Mouse (Mus musculus) ovary, adult 18-20 months (tissue): ENCODE data around the gene Usp46.

Source experiments
- DNase-seq: peaks from one replicate; pipeline ENCODE4 v3.0.0; 2022; ENCODE audit warnings: low spot score, mixed read lengths

Usp46 gene

DNA sequence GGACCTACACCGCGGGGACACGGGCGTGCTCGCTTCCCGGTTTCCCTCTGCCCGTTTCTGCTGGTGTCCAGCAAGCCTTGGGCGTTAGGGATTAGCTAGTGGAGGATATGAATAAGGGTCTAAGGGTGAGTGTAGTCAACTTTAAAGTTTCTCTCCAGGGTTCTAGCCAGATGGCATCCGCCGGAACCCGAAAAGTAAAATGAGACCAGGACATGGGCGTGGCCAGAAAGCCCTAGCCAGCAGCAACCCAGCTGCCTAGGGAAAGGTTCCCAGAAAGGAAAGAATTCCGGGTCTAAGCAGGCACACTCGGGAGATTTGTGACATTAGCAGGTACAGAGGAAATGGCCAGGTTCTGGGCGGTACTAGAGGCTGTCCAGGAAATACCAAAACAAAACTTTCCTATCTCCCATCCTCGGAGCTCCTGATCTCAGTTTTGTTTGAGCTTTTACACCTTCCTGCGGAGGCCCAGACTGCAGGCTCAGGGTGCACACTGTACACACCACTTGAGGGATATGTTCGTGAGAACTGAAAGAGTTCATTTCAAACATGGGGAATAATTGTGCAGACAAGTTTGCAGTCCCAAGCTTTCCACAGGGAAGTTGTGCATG, 587 bp upstream of the Usp46 start:
- peak; percentile 69 for DNase-seq

DNA sequence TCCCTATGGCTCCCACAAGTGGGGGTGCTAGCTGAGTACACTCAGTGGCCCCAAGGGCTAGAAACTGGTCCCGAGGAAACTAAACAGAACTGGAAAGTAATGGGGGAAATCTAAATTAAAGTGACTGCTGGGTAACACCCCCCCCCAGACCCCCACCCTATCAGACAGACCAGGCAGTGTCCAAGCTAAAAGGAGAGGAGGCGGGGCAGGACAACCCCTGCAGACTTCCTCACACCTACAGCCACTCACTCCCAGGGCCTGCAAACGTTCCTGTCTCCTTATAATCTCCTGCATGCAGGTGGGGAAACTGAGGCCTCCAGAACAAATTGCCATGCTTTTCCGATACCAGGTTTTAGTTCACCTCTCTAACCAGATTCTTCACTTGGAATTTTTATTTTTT, 885 bp downstream of the Usp46 start:
- DNase-seq, result no peak

DNA sequence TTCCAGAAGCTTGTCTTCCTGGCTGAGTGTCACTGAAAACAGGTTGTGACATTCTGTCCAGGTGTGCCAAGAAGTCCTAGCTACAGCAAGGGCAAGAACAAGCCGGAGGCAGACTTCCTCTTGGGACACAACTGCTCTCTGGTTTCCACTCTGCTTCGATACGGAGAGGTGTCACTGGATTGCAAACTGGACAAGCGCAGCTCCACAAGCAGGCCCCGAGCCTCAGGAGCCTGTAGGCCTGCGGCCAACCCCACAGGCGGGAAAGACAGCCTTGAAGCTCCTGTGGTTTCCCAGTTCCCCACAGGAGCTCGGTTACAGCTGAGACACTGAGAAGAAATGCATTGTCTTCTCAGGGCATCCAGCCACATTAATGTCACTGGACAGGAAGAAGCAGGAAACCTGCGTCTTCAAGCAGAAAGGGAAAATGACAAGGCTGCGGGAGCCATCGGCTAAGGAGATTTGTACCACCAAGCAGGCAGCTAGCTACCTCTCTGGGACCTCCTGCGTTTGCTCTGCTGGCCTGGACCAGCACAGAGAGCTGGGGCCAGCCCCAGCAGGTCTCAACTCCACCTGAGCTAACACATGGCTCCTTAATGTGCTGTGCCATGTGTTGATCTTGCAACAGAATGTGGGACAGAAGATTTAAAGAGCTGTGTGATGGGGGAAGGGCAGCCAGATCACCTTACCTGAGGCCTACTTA, 1.7 kb downstream of the Usp46 start:
- no peak for DNase-seq

DNA sequence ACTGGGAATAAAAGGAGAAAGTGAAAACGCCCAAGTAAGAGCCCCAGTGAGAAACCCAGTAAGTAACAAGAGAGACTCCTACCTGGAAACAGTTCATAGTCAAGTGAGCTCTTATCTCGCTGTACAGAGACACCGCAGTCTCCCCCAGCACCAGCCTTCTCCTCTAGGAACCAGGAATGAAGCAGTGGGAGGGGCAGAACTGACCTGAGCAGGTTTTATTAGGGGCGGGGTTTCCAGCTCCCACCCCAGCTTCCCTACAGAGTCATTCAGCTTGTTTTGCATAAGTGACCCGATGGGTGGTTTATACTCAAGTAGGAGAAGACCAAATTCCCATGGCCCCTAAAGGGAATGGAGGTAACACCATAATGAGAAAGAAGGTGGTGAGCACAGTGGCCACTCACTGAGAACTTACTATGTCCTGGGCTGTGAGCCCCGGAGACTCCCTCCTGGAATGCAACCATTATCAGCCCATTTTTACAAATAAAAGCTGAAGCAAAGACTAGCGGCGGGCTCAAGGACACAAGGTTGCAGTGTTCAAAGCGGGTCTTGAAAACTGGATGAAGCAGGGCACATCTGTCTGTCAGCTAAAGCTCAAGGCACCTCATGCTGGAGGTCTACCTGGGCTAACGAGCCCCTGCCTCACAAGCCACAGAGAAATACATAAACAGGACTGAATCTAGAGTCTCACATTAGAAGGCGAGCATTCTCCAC, 2.5 kb downstream of the Usp46 start:
- DNase-seq, result no peak

DNA sequence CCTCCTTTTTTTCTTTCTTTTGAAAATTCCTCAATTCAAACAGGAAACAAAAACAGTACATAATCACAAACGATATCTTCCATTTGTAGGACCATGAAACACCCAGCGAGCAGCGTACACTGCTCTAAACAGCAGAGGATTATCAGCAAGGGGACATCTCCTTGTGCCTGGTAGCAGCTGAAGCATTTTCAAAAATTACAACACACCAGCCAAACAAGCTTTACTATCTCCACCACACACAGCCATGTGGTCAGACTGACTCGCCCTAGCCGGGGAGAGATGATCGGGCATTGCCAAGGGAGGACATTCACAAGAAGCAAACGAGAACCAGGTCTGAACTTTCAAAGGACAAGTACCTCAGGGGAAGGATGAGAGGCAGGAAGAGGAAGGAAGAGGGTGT, 3.4 kb downstream of the Usp46 start:
- DNase-seq, result no peak

DNA sequence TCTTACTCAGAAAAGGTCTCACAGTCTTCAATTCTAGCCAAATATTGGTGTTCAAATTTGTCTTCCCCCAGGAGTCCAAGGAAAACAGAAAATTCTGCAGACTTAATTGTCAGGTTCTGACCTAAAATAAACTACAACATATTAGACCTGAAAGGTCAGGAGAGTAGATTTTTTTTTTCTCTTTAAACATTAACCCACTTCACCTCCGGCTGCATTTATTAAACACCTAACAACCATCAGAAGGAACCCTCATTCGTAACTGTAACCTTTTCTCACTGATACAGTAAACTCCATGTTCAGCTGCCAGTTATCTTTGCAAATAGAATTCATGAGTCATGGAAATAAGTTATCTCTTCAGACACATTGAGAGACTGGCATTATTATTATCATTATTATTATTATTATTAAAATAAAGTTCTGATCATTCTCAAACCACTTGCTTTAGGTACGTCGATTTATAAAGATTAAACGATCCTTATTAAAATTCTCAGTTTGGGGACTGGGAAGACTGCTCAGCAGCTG, 4.9 kb downstream of the Usp46 start:
- DNase-seq, result no peak

DNA sequence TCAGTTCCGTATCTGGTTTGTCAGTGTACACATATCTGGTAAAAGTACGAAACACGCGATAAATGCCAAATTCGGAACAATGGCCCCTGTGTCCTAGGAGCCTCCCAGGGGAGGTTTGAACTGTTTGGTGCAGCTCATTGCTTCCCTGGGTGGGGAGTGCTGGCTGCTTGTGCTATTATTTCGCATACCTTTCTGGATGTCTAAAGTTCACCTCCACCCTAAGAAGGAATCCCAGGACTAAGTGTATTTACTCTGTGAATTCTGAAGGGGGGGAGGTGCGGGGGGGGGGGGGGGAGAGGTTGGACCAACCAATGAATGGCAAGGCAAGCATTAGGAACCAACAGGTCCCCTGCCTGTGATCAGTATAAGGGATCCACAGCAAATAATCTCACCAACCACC, 6.0 kb downstream of the Usp46 start:
- DNase-seq, result no peak

DNA sequence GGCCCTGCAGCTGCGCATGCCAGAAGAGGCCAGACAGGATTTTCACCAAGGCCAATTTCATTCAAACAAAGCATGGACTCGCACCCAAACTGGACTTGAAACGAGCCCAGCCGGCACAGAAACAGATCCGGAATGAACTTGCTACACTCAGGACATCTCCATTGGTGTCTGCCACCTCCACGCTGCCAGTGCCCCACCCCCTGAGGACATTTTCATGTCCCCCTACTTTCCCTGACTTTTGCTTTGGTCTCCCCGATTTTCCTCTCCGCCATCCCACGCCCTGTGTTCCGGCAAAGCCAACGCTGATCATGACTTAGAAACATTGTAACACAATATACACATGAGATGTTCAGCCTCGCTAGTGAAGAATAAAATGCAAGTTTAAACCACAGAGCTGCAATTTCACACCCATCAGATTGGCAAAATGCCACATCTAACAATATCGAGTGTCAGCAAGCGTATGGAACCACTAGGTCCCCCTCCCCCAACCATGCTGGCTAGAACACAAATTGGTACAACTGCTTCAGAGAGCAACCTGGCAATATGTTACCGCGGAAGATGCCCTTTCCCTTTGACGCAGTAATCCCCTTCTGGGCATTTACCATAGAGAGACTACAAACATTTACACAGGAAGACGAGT, 6.7 kb downstream of the Usp46 start:
- DNase-seq, result no peak

DNA sequence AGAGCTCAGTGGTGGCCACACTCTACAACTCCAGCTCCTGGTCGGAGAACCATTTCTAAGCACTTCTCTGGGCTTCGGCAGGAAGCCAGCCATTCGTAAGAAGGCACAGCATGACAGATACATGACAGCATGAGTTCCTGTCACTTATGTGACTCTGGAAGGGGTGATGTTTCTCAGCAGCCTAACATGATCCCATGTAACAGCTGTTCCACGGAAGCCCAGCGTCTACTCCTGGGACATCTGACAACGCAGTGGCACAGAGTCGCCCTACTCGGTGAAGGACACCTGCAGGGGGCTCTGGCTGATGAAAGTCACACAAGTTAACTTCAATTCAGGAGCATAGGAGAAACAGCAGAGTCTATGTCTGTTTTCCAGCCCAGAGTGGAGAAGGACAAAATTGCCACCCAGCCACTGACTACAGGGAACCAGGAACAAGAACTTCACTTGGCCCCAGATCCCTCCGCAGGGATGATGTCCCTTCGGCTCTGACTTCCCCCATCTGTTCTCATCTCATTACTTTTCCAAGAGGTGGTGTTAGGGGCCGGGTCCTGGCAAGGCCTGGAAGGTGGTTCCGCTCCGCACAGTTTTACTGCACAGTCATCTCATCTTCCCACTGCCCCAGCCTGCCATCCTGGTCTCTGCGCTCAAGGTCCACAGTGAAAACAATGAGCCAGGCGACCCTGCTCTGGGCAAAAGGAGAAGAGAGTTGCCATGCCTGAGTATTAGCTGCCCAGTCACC, 15.9 kb downstream of the Usp46 start:
- DNase-seq, result no peak

DNA sequence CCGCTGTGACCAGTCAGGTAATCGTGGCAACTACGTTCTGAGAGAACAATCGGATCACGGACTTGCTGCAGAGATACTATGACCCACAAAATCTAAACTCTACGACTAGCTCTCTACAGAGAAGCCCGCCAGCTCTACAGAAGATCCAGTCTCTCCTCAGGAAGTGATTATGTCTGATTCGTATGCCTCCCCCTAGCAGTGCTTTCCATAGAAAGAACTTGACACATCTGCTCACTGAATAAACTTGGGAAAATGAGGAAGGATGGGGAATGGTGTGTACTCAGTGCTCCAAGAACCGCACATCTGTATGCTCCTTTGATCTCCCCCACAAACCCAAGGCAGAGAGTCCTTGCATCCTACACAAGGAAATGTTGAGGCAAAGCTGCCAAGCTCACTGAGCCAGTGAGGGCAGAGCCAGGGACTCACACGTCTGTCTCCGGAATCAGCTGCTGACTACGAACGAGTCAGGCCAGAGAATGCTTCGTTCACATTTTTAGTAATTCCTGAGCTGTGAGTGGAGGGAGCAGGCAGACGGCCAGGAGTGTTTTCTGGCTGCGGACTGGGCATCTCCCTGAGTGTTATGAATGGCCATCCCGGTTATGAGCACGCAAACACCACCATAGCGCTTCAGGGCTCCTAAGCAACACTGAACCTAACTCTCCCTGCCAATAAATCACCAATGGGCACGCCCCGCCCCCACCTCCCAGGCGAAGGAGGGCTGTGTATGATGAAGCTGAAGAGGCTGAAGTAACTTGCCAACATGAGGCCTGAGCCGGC, 16.6 kb downstream of the Usp46 start:
- no peak for DNase-seq

DNA sequence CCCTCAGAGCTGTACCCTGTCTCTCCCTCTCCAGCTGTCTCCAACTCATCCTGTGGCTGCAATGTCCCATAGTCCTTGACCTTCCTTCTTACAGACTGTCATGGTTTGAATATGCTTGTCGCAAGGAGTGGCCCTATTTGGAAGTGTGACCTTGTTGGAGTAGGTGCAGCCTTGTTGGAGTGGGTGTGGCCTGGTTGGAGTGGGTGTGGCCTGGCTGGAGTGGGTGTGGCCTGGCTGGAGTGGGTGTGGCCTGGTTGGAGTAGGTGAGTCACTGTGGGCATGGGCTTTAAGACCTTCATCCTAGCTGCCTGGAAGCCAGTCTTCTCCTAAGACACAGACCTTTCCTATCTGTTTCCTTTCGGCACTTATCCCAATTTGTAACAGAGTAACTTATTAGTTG, 17.3 kb downstream of the Usp46 start:
- no peak for DNase-seq

DNA sequence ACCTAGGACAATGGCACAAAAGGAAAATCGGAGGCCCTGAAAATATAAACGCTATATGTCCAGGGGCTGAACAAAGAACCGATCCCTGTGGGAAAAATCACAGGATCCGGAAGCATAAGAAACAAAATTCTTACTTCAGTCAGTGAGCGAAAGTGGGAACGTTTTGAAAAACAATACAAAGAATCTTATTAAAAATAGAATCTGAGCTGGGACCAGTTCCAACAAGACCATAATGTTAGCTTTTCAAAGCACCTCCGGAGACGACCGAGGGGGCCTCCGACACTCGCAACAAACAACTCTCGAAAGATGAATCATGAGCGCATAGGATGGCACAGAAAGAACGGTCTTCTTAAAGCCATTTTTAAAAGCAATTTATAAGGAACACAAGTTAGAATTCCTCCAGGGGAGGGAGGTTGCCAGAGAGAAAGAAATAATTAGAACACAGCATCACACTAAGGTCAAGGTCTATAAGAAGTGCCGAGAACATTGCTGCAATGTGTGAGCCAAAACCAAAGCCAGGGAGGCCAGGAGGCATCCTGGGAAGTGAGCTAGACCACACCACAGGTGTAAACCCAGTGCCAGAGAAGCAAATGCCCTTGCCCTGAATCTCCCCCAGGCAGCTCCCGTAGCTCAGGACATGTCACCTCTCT, 19.3 kb downstream of the Usp46 start:
- DNase-seq, result no peak

DNA sequence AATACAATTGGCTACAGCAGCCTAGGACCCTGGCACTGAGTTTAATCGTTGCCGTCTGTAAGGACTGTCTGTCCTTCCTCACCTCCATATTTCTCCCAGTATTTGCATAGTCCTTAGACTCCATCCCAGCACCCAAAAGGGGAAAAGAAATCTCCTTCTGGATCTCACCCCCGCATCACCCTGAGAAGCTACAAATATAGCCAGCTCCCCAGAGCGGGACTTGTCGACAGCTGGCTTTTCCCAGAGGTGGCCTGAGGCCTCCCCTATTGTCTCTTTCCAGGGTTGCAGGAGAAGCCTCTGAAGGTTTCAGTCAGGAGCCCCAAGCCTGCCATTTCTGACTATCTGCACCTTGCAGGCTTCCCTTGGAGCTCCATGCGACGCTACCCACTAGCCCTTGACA, 23.6 kb downstream of the Usp46 start:
- no peak for DNase-seq

DNA sequence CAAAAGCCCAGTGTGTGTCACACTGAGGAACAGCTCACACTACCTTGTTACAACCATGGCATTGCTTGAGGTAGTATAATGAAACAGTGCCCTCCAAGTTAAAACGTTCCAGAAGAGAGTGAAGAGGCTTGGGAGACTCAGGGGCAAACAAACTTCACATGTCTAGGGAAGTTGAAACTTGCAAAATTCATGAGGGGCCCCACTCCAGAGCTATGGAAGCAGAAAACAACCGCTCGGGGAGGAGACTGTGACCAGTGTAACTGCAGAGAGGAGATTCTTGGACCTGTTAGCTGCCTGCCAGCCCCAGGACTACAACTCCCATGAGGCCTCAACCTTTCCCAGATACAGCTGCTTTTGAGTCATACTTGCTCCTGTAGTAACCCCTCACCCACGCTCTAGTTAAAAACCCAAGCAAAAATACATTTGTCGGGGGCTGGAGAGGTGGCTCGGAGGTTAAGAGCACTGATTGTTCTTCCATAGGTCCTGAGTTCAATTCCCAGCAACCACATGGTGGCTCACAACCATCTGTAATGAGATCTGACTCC, 25.4 kb downstream of the Usp46 start:
- DNase-seq, result no peak

DNA sequence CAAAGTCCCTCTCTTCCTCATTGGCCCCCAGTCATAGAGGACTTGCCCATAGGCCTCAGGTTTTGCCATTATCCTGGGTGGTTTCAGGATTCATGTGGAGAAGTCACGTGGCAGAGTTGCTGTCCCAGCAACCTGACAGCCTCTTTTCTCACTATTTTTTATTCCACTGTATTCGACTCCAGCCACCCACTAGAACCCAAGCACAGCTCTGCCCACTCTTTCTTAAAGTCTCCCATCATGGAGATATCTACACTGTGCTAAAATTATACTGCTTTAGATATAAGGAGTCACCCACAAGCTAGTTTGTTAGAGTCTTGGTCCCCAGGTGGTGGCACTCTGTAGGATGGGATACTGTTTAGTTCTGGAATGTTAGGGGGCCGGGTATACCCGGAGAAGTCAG, 27.7 kb downstream of the Usp46 start:
- DNase-seq, result no peak

DNA sequence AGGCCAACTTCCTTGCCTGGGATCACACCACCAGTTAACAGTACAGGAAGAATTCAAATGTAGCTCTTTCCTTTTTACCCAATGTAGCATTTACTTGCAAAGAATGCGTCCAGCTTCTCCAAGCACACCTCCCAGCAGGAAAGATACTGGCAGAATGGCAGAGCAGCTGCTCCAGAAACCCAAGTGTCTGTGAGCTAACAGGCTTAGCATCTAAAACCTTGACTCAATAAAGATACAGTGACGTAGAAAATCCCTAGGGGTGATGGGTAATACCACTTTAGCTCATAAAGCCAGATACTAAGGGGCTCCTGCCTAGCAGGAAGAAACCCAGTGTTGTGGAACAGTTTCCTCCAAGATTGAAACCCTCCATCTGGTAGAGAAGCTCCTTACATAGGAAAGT, 32.8 kb downstream of the Usp46 start:
- DNase-seq, result no peak

DNA sequence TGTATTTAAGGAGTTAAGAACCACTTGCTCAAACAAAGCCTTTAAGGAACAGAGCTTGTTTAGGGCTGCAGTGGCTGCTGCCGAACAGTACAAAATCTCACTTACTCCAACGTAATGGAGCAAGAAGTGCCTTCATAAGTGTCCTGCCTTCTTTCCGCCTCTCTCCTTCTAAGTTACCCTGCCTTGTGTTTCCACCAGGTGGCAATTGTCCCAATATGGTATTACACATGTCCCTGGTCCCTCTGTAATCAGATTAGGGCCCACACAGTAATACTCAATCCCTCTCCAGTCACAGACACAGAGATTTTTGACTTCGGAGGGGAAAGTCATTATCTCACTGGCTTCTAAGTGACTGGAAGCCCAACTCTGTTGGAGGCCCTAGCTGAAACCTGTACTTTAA, 34.1 kb downstream of the Usp46 start:
- no peak for DNase-seq

DNA sequence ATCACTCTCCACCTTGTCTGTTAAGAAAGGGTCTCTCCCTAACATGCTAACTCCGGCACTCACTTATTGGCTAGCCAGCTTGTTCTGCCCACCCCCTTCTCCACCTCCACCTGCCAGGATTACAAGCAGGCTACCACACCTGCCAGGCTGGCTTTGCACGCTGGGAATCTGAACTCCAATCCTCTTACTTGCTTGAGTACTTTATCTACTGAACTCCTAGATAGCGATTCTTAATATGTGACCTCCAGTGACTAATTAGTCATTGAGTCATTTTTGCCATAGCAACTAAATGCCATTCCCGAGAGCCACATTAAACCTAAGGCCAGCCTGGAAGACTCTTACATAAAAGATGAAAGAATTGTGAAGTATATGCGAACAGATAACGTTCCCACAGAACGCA, 38.4 kb downstream of the Usp46 start:
- no peak for DNase-seq

DNA sequence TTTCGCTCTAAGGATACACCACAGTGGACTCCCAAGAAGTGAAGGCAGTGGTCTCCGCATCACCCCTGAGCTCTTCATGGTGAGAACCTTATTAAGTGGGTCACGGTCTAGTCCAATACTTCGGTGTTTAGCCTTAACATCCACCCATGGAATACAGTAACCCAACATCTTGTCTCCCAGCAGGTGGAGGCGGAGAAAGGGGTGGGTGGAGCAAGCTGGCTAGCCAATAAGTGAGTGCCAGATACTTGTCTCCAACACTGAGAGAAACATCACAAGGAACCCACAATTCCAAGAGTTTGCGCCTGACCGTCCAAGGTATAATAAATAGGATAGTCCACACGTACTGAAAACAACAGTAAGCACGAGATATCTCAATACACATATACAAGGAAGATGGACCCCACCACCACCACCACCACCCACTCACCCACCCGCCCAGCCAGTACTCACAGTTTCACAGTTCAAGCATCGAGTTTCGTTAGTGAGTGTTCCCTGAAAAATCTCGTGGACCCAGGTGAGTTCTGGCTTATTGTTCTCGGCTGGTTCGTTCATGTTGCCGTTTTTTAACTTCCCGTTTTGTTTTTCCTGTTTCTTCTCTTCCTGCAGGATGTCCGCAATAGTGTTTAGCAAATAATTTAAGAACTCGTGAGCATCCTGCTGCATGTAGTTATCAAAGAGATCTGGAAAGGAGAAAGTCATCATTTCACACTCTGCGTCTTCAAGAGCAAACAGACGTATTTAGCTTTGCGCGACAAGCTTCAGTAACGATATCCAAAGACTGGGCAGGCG, 39.3 kb downstream of the Usp46 start:
- DNase-seq, result no peak

DNA sequence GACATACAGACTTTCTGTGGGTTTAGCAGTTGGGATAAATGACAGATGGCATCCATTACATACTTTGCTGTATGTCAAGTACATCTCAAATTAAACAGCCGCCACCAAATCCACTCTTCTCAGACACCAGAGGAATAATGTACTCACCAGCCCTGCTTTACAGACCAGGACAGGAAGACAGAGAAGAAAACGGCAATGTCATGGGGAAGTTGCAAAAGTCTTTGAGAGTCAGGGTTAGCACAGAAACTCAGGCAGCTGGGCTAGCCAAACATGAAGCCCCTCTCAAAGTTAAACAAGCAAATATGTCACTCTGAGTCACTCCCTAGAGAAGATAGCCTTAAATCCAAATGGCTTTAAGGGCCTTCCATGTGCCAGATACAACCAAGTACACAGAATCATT, 40.0 kb downstream of the Usp46 start:
- DNase-seq, result no peak
